Mouse (Mus musculus): ENCODE measurements around the gene Usp19. TPM values are rescaled to one million over a fixed set of nuclear protein-coding genes. Genes with fewer than 3 reads are reported as not detected.

The Usp19 gene
- 134 and 161 TPM in 2 replicates for polyA plus RNA-seq (2012; rRNA removed)

DNA sequence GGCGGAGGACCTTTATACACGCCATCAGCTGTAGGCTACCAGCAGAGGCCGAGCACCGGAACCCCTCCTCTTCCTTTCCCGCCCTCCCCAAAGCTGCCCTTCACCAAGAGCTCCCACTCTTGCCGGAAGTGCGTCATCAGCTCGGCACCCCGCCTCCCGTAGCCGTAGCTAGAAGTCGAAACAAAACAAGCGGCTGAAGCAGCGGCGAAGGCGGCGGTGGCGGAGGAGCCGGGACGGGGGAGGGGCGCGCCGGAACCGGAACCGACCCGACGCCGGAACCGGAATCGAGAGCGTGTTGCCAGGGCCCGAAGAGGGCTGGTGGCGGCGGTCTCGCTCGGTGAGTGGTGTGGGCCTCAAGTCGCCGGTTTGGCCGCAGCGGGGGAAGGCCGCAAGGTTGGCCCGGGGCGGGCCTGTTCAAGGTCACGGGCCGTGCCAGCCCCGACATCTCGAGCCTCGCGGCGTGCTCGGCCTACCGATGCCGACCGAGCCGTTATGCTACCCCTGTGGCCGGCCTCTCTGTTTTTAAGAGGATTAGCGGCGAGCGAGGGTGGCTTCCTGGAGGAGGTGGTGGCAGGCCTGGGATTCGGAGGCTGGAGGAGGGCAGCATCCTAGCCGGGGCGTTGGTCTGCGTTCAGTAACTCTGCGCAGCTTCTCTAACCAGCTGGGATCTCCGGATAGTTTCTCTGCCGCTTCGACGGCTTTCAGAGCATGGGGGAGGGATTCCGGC lies at the start of gene Usp19:
TSS of gene Usp19 (plus strand) at position 44 of the 727 bp plus-strand sequence.
- under 1% methylated on average over 69 of the region's 69 CpGs for WGBS
- peak; percentile 62; the same call in 1 of the 2 replicates for TF ChIP-seq POLR2A (IDR thresholded peaks at IDR 0.05; ENCODE audit: borderline replicate concordance, extremely low read depth, low read depth, low read length)
- no peak for TF ChIP-seq CTCF (IDR thresholded peaks at IDR 0.05; ENCODE audit: insufficient read depth, low read length)
- peak; percentile 94 for DNase-seq
- peak within 1 kb of the TSS; percentile 85 for H3K4me3 ChIP-seq (replicated peaks; ENCODE audit: extremely low read depth, low read depth, low read length)
- peaks cover 7% of the 10 kb centered on the region for H3K4me1 ChIP-seq (ENCODE audit: control insufficient read depth, insufficient read depth, low read length)

DNA sequence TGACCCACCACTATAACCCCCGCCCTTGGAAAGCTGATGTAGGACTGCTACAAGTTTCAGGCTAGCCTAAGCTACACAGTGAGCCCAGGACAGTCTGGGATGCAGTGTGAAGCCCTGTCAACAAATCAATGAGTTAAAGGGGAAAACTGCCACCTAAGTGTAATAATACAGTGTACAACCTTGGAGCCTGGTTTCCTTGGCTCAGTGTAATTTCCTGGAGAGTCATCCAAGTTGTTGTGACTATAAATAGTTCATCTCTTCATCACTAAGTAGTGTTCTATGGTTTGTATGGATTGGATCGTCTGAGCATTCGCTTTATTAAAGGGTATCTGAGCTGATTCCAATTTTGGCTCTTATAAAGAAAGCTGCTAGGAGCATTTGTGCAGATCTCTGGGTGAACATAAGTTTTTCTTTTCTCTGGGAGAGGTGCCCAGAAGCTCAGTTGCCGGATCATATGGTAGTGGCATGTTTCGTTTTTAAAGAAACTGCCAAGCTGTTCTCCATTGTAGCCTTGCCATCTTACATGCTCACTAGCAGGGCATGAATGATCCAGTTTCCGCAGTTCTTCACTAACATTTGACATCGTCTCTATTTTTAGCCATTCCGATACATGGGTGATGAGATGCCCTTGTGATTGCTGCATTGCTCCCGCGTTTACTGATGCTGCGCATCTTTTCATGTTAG lies 49.0 kb upstream of the Usp19 start:
- no peak for DNase-seq
- Histone ChIP-seq H3K4me3 (replicated peaks; ENCODE audit: extremely low read depth, low read depth, low read length) (no peak overlapping the region), H3K4me1 (ENCODE audit: control insufficient read depth, insufficient read depth, low read length) (peaks cover 5% of the 10 kb centered on the region)
- WGBS = 57% methylated on average over 11 of the region's 11 CpGs
- TF ChIP-seq POLR2A (IDR thresholded peaks at IDR 0.05; ENCODE audit: borderline replicate concordance, extremely low read depth, low read depth, low read length) = no peak

DNA sequence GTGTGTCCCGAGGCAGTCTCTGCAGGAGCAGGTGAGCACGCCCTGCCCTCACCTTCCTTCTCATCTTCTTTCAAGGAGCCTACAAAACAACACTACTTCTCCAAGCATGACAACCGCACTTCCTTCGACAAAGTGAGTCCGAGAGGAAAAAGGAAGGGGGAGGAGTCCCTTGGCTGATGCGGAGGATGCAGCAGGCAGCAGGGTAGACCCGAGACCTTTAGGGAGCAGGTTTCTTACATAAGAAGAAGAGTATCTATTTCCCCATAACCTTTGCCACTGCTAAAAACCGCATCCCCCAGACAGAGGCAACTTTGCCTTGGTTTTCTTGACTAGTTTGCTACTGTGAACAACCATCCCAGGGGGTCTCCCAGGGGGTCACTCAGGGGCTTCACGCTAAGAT lies 45.3 kb upstream of the Usp19 start:
- DNase-seq = no peak
- no peak for TF ChIP-seq CTCF (IDR thresholded peaks at IDR 0.05; ENCODE audit: insufficient read depth, low read length)
- no peak for TF ChIP-seq POLR2A (IDR thresholded peaks at IDR 0.05; ENCODE audit: borderline replicate concordance, extremely low read depth, low read depth, low read length)
- WGBS = 46% methylated on average over 9 of the region's 9 CpGs
- Histone ChIP-seq H3K4me3 (replicated peaks; ENCODE audit: extremely low read depth, low read depth, low read length) (no peak overlapping the region), H3K4me1 (ENCODE audit: control insufficient read depth, insufficient read depth, low read length) (peaks cover 5% of the 10 kb centered on the region)

DNA sequence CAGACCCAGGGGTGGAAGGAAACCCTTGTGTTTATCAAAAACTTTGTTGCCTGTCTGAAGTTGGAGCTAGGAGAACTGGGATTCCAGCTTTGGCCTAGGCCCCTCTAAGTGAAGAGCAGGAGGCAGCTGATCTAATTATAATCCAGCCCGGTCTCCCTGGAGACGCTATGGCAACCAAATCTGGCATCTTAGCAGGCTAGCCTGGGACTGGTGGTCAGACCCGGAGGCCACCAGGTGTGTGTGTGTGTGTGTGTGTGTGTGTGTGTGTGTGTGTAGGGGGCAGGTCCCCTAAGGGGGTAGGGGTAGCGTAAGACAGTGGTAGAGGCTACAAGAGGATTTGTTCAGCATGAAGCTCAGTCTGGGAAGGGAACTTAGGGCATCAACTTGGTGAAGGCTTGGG lies 40.5 kb upstream of the Usp19 start:
- Histone ChIP-seq H3K4me3 (replicated peaks; ENCODE audit: extremely low read depth, low read depth, low read length) (no peak overlapping the region), H3K4me1 (ENCODE audit: control insufficient read depth, insufficient read depth, low read length) (no peaks in the 10 kb centered on the region)
- no peak for TF ChIP-seq POLR2A (IDR thresholded peaks at IDR 0.05; ENCODE audit: borderline replicate concordance, extremely low read depth, low read depth, low read length)
- TF ChIP-seq CTCF (IDR thresholded peaks at IDR 0.05; ENCODE audit: insufficient read depth, low read length) = no peak
- DNase-seq = no peak
- 52% methylated on average over 4 of the region's 4 CpGs for WGBS

DNA sequence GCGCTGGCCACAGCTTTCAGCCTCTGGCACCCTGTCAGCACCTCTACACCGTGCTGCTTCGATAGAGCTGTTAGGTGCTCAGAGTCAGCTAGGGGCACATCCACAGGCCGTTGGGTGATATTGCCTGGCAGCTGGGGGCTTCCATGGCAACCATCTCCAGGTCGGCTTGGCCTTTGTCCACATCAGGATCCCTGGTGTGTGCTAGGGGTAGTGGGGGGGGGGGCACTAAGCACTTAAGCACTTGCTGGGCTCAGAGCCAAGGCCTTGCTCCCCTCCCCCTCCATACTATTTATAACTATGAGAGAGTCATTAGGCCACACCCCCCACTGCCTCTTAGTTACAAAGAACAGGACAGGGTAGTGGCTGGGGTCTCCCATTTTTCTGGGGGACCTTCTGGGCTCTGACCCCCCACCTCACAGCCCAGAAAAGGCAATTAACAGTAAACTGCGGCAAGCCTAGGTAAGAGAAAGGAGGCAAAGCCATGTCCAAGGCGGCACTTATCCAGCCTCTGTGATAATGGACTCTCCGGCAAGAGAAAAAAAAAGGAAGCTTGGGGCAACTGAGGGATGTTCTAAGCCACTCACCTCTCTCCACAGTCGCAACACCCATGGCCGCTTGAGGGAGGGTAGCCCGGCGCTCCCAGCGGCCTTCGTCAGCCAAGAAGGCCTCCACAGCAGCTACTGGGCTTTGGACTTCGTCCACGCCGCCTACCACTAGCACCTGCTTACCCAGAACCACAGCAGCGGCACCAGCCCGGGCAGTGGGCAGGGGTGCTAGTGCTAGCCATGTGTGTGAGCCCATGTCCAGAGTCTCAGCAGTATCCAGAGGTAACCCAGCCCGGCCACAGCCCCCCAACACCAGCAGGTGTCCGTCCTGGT lies 39.9 kb upstream of the Usp19 start:
- TF ChIP-seq POLR2A (IDR thresholded peaks at IDR 0.05; ENCODE audit: borderline replicate concordance, extremely low read depth, low read depth, low read length) = no peak
- TF ChIP-seq CTCF (IDR thresholded peaks at IDR 0.05; ENCODE audit: insufficient read depth, low read length) = no peak
- WGBS = 64% methylated on average over 21 of the region's 21 CpGs
- DNase-seq = no peak
- Histone ChIP-seq H3K4me3 (replicated peaks; ENCODE audit: extremely low read depth, low read depth, low read length) (no peak overlapping the region), H3K4me1 (ENCODE audit: control insufficient read depth, insufficient read depth, low read length) (no peaks in the 10 kb centered on the region)

DNA sequence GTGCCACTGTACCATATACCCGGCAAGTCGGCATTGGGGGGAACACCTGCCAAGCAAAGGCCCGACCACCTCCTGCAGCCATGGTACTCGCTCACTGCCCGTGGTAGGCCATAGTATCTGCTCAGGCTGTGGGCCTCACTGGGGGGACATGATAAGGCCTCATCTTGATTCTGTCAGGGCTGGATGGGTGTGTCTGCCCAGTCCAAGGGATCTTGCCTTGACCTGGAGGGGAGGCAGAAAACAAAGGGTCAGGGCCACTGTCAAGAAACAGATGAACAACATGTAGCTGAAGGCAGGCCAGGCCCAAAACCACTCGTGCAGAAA lies 39.3 kb upstream of the Usp19 start:
- TF ChIP-seq CTCF (IDR thresholded peaks at IDR 0.05; ENCODE audit: insufficient read depth, low read length) (no peak), POLR2A (IDR thresholded peaks at IDR 0.05; ENCODE audit: borderline replicate concordance, extremely low read depth, low read depth, low read length) (no peak)
- no peak for DNase-seq
- H3K4me1 ChIP-seq (ENCODE audit: control insufficient read depth, insufficient read depth, low read length) = no peaks in the 10 kb centered on the region
- WGBS = 86% methylated on average over 6 of the region's 6 CpGs
- H3K4me3 ChIP-seq (replicated peaks; ENCODE audit: extremely low read depth, low read depth, low read length) = no peak overlapping the region

DNA sequence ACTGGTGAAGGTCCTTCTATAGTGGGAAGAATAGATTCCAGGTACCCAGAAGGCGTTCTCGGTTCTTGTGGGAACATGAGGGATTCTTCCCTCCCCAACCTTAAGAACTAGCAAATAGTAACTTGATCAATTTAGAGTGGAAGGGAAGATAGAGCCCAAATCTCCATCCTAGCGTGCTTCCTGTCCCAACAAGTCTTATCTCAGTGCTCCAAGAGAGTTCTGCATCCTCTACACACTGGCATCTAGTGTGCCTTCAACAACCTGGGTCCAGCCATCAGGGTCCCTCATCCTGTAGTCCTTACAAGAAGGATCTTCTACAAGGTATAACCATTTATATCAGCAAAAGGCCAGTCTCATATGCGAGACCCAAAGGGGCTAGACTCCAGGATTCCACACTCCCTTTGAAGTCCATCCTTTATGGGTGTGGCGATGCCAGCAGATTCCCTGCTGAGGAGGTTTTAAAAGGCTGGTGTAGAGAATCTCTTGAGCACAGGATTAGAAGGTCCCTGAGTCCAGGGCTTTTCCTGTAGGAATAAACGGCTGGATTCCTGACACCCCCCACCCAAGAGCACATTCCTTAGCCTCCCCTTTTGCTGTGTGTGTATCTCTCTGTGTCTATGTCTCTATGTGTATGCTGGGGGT lies 38.8 kb upstream of the Usp19 start:
- DNase-seq = no peak
- no peak for TF ChIP-seq POLR2A (IDR thresholded peaks at IDR 0.05; ENCODE audit: borderline replicate concordance, extremely low read depth, low read depth, low read length)
- TF ChIP-seq CTCF (IDR thresholded peaks at IDR 0.05; ENCODE audit: insufficient read depth, low read length) = no peak
- Histone ChIP-seq H3K4me3 (replicated peaks; ENCODE audit: extremely low read depth, low read depth, low read length) (no peak overlapping the region), H3K4me1 (ENCODE audit: control insufficient read depth, insufficient read depth, low read length) (no peaks in the 10 kb centered on the region)
- WGBS = 59% methylated on average over 6 of the region's 6 CpGs

DNA sequence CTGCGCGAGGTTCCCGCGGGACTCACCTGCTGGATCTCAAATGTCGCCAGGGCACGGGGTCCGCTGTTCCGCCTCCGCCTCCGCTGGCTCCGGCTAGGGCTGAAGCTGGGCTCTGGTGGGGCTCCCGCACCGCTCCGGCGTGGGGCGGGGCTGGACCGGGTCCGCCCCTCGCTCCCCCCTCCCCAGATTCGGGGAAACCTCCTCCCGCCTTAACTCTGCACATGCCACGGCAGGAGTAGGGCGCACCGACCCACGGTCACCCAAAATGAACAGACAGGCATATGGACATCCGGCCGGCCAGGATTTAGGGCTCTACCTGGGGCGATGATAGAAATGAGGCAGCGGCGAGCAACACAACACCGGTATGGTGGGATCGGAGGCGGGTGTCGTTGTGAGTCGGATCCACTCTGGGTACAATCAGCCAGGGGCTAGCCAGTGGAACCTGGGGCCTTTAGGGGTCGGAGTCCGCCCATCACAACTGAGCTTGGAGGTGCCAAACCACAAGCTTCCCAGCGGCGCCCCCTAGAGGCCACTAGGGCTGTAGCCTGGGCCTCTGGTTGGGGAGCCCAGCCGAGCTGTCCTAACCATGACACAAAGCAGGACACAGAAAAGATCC lies 38.0 kb upstream of the Usp19 start:
- TF ChIP-seq POLR2A (IDR thresholded peaks at IDR 0.05; ENCODE audit: borderline replicate concordance, extremely low read depth, low read depth, low read length) (0 out of 2 replicates have a peak, but pooled peaks have one; percentile 16), CTCF (IDR thresholded peaks at IDR 0.05; ENCODE audit: insufficient read depth, low read length) (peak; percentile 53)
- under 1% methylated on average over 40 of the region's 40 CpGs for whole genome bisulfite sequencing
- no peaks in the 10 kb centered on the region for H3K4me1 ChIP-seq (ENCODE audit: control insufficient read depth, insufficient read depth, low read length)
- peak overlapping the region; percentile 79 for H3K4me3 ChIP-seq (replicated peaks; ENCODE audit: extremely low read depth, low read depth, low read length)
- peak; percentile 85 for DNase-seq

DNA sequence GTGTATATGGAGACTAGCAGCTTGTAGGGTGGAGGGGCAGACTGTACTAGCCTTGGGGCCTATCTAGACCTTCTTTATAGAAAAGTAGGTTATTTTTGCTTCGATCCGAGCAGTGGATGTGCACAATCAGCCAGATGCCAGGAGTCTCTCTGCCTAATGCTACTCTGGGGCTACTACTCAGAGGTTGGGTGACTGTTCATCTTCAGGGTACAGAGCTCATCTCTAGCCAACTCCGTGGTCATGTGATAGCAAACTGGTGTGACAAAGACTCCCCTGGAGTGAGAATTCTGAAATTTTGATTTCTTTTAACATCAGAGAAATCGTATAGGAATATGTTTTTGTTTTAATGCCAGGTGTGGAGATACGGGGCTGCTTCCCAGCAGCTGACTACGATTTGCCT lies 37.5 kb upstream of the Usp19 start:
- no peak overlapping the region for H3K4me3 ChIP-seq (replicated peaks; ENCODE audit: extremely low read depth, low read depth, low read length)
- DNase-seq = no peak
- TF ChIP-seq POLR2A (IDR thresholded peaks at IDR 0.05; ENCODE audit: borderline replicate concordance, extremely low read depth, low read depth, low read length) (no peak), CTCF (IDR thresholded peaks at IDR 0.05; ENCODE audit: insufficient read depth, low read length) (no peak)

More for the DNA sequence above, 37.5 kb upstream of the Usp19 start:
- 44% methylated on average over 6 of the region's 6 CpGs for WGBS
- H3K4me1 ChIP-seq (ENCODE audit: control insufficient read depth, insufficient read depth, low read length) = no peaks in the 10 kb centered on the region

All from lung, adult 2 months (tissue).